ENCODE assay signal across 7 mouse cellular contexts in genomic region chr11:119223124-119223890, GRCm38 (mm10). TPM values are rescaled to one million over a fixed set of nuclear protein-coding genes. Genes with fewer than 3 reads are reported as not detected.
DNase-seq lines count a peak whose midpoint lies in the region; ATAC-seq and TF ChIP-seq lines count a peak whose summit lies in the region.

No protein-coding gene starts in this region.

- no peak for TF ChIP-seq CTCF in layer of hippocampus, adult 2 months (conservative IDR thresholded peaks at IDR 0.05)
- no peak for TF ChIP-seq CTCF in hindbrain, postnatal 0 days (IDR thresholded peaks at IDR 0.05; ENCODE audit: low read depth)
- no peak for TF ChIP-seq CTCF in midbrain, postnatal 0 days (IDR thresholded peaks at IDR 0.05)

- ATAC-seq in hindbrain, postnatal 0 days = no peak
- ATAC-seq in midbrain, postnatal 0 days (ENCODE audit: low FRiP score) = no peak

- no peak overlapping the region for H3K9ac ChIP-seq in hindbrain, postnatal 0 days (replicated peaks; ENCODE audit: low read length)
- H3K9ac ChIP-seq in midbrain, postnatal 0 days (replicated peaks; ENCODE audit: low read length, poor library complexity, severe bottlenecking) = no peak overlapping the region

- H3K4me1 ChIP-seq in embryonic facial prominence, embryonic 10.5 days = peaks cover 91% of the 10 kb centered on the region
- peaks cover 56% of the 10 kb centered on the region for H3K4me1 ChIP-seq in hindbrain, postnatal 0 days (ENCODE audit: insufficient read depth, low read length)
- H3K4me1 ChIP-seq in midbrain, postnatal 0 days (ENCODE audit: insufficient read depth, low read length) = peaks cover 33% of the 10 kb centered on the region

- DNase-seq in layer of hippocampus, adult 2 months (ENCODE audit: low spot score in 2 of 2) = no peak
- no peak for DNase-seq in layer of hippocampus, adult 9-10 months (ENCODE audit: low spot score)
- DNase-seq in embryonic facial prominence, embryonic 10.5 days (ENCODE audit: low spot score) = no peak
- peak; percentile 73 for DNase-seq in hindbrain, postnatal 0 days (ENCODE audit: low spot score)
- DNase-seq in midbrain, postnatal 0 days (ENCODE audit: low spot score) = peak; percentile 69
- no peak for DNase-seq in gastrocnemius, postnatal 36 days
- DNase-seq in adrenal gland, adult 8-10 months = no peak

- H3K9me3 ChIP-seq in embryonic facial prominence, embryonic 10.5 days = no peaks in the 10 kb centered on the region
- no peaks in the 10 kb centered on the region for H3K9me3 ChIP-seq in hindbrain, postnatal 0 days (ENCODE audit: low read length)
- no peaks in the 10 kb centered on the region for H3K9me3 ChIP-seq in midbrain, postnatal 0 days (ENCODE audit: low read length)

- peaks cover 31% of the 10 kb centered on the region for H3K36me3 ChIP-seq in embryonic facial prominence, embryonic 10.5 days (replicated peaks)
- H3K36me3 ChIP-seq in hindbrain, postnatal 0 days (ENCODE audit: insufficient read depth, low read length) = no peaks in the 10 kb centered on the region
- no peaks in the 10 kb centered on the region for H3K36me3 ChIP-seq in midbrain, postnatal 0 days (ENCODE audit: insufficient read depth, low read length)

- peak overlapping the region; percentile 23; the same call in 1 of the 2 replicates for H3K4me2 ChIP-seq in hindbrain, postnatal 0 days (ENCODE audit: low read depth, low read length)
- no peak overlapping the region for H3K4me2 ChIP-seq in midbrain, postnatal 0 days (ENCODE audit: low read depth, low read length, poor library complexity, severe bottlenecking)

- no peaks in the 10 kb centered on the region for H3K27me3 ChIP-seq in embryonic facial prominence, embryonic 10.5 days (replicated peaks; ENCODE audit: low read depth, poor library complexity, severe bottlenecking)
- H3K27me3 ChIP-seq in hindbrain, postnatal 0 days (ENCODE audit: insufficient read depth, low read length) = no peaks in the 10 kb centered on the region
- no peaks in the 10 kb centered on the region for H3K27me3 ChIP-seq in midbrain, postnatal 0 days (ENCODE audit: insufficient read depth, low read length)

- intact Hi-C loops in gastrocnemius, postnatal 36 days (cut with DNase I) = no loop called here

- peak overlapping the region; percentile 36; the same call in 1 of the 2 replicates for H3K27ac ChIP-seq in layer of hippocampus, adult 2 months
- H3K27ac ChIP-seq in embryonic facial prominence, embryonic 10.5 days (replicated peaks) = peak overlapping the region; percentile 7; the same call in 1 of the 2 replicates
- H3K27ac ChIP-seq in hindbrain, postnatal 0 days = peak overlapping the region; percentile 67
- H3K27ac ChIP-seq in midbrain, postnatal 0 days (ENCODE audit: low read depth, low read length) = 0 out of 2 replicates have a peak overlapping the region, but pooled peaks have one; percentile 9

- no peak overlapping the region for H3K4me3 ChIP-seq in layer of hippocampus, adult 2 months
- H3K4me3 ChIP-seq in embryonic facial prominence, embryonic 10.5 days = no peak overlapping the region
- no peak overlapping the region for H3K4me3 ChIP-seq in hindbrain, postnatal 0 days (ENCODE audit: low read length)
- H3K4me3 ChIP-seq in midbrain, postnatal 0 days (ENCODE audit: low read depth, low read length) = no peak overlapping the region

- 90% methylated on average over 20 of the region's 20 CpGs for WGBS in embryonic facial prominence, embryonic 10.5 days
- 46% methylated on average over 20 of the region's 20 CpGs for WGBS in hindbrain, postnatal 0 days
- WGBS in midbrain, postnatal 0 days = 74% methylated on average over 20 of the region's 20 CpGs

RNA-seq across cellular contexts. Expression of gene Tbc1d16, which starts 5.0 kb away (rescaled TPM):
- 10 to 100 TPM; 44.0 to 44.1 TPM for total RNA-seq in layer of hippocampus, adult 2 months (2021)
- polyA plus RNA-seq in embryonic facial prominence, embryonic 10.5 days (2016; fragmentation: Nextera tagmentation; extraction: Ambion mirVana) = 25.3 and 25.5 TPM in 2 replicates
- total RNA-seq in hindbrain, postnatal 0 days (2014; rRNA removed) = 161 and 182 TPM in 2 replicates
- 42.1 and 43.9 TPM in 2 replicates for polyA plus RNA-seq in hindbrain, postnatal 0 days (2015; fragmentation: Nextera tagmentation; extraction: Ambion mirVana)
- 152 and 156 TPM in 2 replicates for total RNA-seq in midbrain, postnatal 0 days (2014; rRNA removed)
- polyA plus RNA-seq in midbrain, postnatal 0 days (2015; fragmentation: Nextera tagmentation; extraction: Ambion mirVana) = 43.1 and 43.5 TPM in 2 replicates
- 10 to 100 TPM; 19.2 to 23.2 TPM for total RNA-seq in gastrocnemius, postnatal 36 days (2021)
- total RNA-seq in adrenal gland, adult 8-10 months (2022) = 10 to 100 TPM; 17.1 to 26.4 (median 22.0) TPM

RNA-seq across cellular contexts. Expression of gene Ccdc40, which starts 5.1 kb away (rescaled TPM):
- total RNA-seq in layer of hippocampus, adult 2 months (2021) = 1 to 10 TPM; 2.8 to 4.1 TPM
- 16.4 and 19.5 TPM in 2 replicates for polyA plus RNA-seq in embryonic facial prominence, embryonic 10.5 days (2016; fragmentation: Nextera tagmentation; extraction: Ambion mirVana)
- total RNA-seq in hindbrain, postnatal 0 days (2014; rRNA removed) = 11.5 and 12.5 TPM in 2 replicates
- 9.7 and 10.3 TPM in 2 replicates for polyA plus RNA-seq in hindbrain, postnatal 0 days (2015; fragmentation: Nextera tagmentation; extraction: Ambion mirVana)
- 13.3 and 22.7 TPM in 2 replicates for total RNA-seq in midbrain, postnatal 0 days (2014; rRNA removed)
- polyA plus RNA-seq in midbrain, postnatal 0 days (2015; fragmentation: Nextera tagmentation; extraction: Ambion mirVana) = 10.3 and 13.3 TPM in 2 replicates
- not detected for total RNA-seq in gastrocnemius, postnatal 36 days (2021)
- total RNA-seq in adrenal gland, adult 8-10 months (2022) = 1 to 10 TPM in 2 of 4 experiments, under 1 TPM in 2; 0.73 to 1.9 (median 1.3) TPM

RNA-seq across cellular contexts. Expression of gene Gaa, which starts 44.4 kb away (rescaled TPM):
- total RNA-seq in layer of hippocampus, adult 2 months (2021) = 100 to 1,000 TPM; 323 to 324 TPM
- polyA plus RNA-seq in embryonic facial prominence, embryonic 10.5 days (2016; fragmentation: Nextera tagmentation; extraction: Ambion mirVana) = 30.8 TPM in 2 replicates
- 223 and 230 TPM in 2 replicates for total RNA-seq in hindbrain, postnatal 0 days (2014; rRNA removed)
- polyA plus RNA-seq in hindbrain, postnatal 0 days (2015; fragmentation: Nextera tagmentation; extraction: Ambion mirVana) = 123 and 128 TPM in 2 replicates
- 186 and 222 TPM in 2 replicates for total RNA-seq in midbrain, postnatal 0 days (2014; rRNA removed)
- polyA plus RNA-seq in midbrain, postnatal 0 days (2015; fragmentation: Nextera tagmentation; extraction: Ambion mirVana) = 154 and 158 TPM in 2 replicates
- 100 to 1,000 TPM; 122 to 134 TPM for total RNA-seq in gastrocnemius, postnatal 36 days (2021)
- total RNA-seq in adrenal gland, adult 8-10 months (2022) = 100 to 1,000 TPM; 128 to 162 (median 139) TPM

Comparison
In these comparisons a context has a peak if more than half of its experiments do, and no peak if none do; other contexts are left out.
1. DNase-seq: peak in hindbrain, postnatal 0 days (single experiment) and midbrain, postnatal 0 days (single experiment); none in layer of hippocampus, adult 2 months (0 of 2), layer of hippocampus, adult 9-10 months (single experiment), embryonic facial prominence, embryonic 10.5 days (single experiment), gastrocnemius, postnatal 36 days (0 of 2) and adrenal gland, adult 8-10 months (single experiment).
2. H3K27ac ChIP-seq: peak in every context shown above with its lines; median percentile 67 in hindbrain, postnatal 0 days; 36 in layer of hippocampus, adult 2 months; 9 in midbrain, postnatal 0 days; 7 in embryonic facial prominence, embryonic 10.5 days.